Mouse (Mus musculus) spleen, adult 2 months (tissue): ENCODE results near the gene Vmn1r198. TPM values are rescaled to one million over a fixed set of nuclear protein-coding genes. Genes with fewer than 3 reads are reported as not detected.
"Not testable (repeated sequence)": the region's sequence is repeated elsewhere in the genome, so short reads cannot be mapped to it uniquely, and the experiment has no call there.

Experiments
- DNase-seq, 2 experiments: peaks; one replicate each; pipeline versions ENCODE4 v3.0.0 to v3.0.0-alpha.2; 2012 to 2021; ENCODE audit warnings: low spot score in 2 of 2, low read depth in 1 of 2
- H3K27ac ChIP-seq: fragments of 200-500 bp; 2 replicates; pipeline ENCODE4 v1.5.1; 2012; ENCODE audit warnings: low read length, inconsistent platforms; ENCODE audit not compliant: insufficient read depth
- H3K27me3 ChIP-seq: fragments of 200-500 bp; 2 replicates; pipeline ENCODE4 v1.6.1; 2012; ENCODE audit warnings: mild to moderate bottlenecking, moderate library complexity, low read length, inconsistent platforms; ENCODE audit not compliant: control insufficient read depth, insufficient read depth
- H3K36me3 ChIP-seq: fragments of 200-500 bp; 2 replicates; pipeline ENCODE4 v1.6.1; 2012; ENCODE audit warnings: mild to moderate bottlenecking, low read length, inconsistent platforms; ENCODE audit not compliant: control insufficient read depth, insufficient read depth
- H3K4me1 ChIP-seq: fragments of 200-500 bp; 2 replicates; pipeline ENCODE4 v1.6.1; 2011; ENCODE audit warnings: inconsistent platforms; ENCODE audit not compliant: control insufficient read depth, insufficient read depth, insufficient read length
- H3K4me3 ChIP-seq: fragments of 200-500 bp; 2 replicates; pipeline ENCODE4 v1.5.1; 2011; ENCODE audit warnings: mild to moderate bottlenecking, inconsistent platforms; ENCODE audit not compliant: insufficient read depth, insufficient read length; ENCODE audit errors: extremely low read depth
- CTCF ChIP-seq: fragments of 200-500 bp; IDR thresholded peaks from 2 replicates; pipeline ENCODE4 v1.5.1; 2011; ENCODE audit warnings: mild to moderate bottlenecking, inconsistent platforms; ENCODE audit not compliant: insufficient read depth, insufficient read length, insufficient replicate concordance; ENCODE audit errors: extremely low read depth
- POLR2A ChIP-seq: fragments of 200-500 bp; IDR thresholded peaks from 2 replicates; pipeline ENCODE4 v1.6.1; 2011; ENCODE audit warnings: low read depth, low read length, inconsistent platforms
- WGBS: fragments of 180-500 bp; shearing (Covaris S2); methylation state at CpG from one replicate; pipeline ENCODE4 v1.1.7; 2018; 5-methylcytosine and 5-hydroxymethylcytosine counted together
- polyA plus RNA-seq: library from polyadenylated mRNA; depleted of rRNA; stranded (reverse); fragments of >200 nt; gene quantifications from 2 replicates; pipeline ENCODE4 v1.2.3, GENCODE M21; 2012; rRNA removed

Gene Vmn1r198
- polyA plus RNA-seq, result not detected in 2 replicates

DNA sequence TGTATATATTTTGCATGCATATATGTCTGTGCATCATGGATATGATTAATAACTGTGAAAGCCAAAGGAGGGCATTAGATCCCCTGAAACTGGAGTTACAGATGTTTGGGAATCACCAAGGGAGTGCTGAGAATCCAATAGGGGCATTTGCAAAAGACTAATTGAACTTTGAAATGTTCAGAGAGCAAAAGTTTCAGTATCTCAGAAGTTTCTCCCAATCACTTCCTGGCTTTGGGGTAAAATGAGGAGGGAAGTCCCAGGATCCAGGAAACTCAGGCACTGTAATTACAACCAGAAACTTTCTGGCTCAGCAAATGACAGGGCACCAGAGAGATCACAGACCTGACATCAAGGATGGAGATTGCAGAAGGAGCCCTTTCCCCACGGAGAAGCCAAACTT is at the start of gene Vmn1r198:
TSS of gene Vmn1r198 (plus strand) at position 301 of the 400 bp plus-strand sequence.
- 13% methylated on average over 1 of the region's 1 CpGs for WGBS
- no peak within 1 kb of the TSS for H3K4me3 ChIP-seq
- H3K27ac ChIP-seq, result no peak within 1 kb of the TSS
- H3K27me3 ChIP-seq, result no peaks in the 10 kb centered on the region
- TF ChIP-seq CTCF, result no peak
- no peak for TF ChIP-seq POLR2A
- no peaks in the 10 kb centered on the region for H3K36me3 ChIP-seq
- H3K4me1 ChIP-seq, result no peaks in the 10 kb centered on the region
- DNase-seq, result no peak

DNA sequence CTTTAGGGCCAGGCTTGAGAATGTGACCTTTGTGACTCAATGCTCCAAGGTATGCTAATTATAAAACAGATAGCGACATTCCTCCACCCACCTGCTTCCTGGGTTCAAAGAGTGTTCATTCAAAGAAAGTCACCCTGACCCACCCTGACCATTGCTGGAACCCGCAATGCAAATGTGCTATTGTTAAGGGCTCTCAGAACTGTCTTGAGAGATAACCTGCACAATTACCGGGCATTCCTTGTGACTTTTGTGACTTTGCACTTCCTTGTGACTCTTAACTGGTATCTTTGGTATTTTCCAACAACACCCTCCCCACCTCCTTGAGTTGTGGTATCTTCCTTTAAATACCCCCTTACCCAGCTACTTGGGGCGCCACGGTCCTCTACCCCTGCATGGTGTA is 42.1 kb upstream of the Vmn1r198 start:
- not testable (repeated sequence) for H3K4me1 ChIP-seq, DNase-seq
- WGBS, result 86% methylated on average over 5 of the region's 5 CpGs

DNA sequence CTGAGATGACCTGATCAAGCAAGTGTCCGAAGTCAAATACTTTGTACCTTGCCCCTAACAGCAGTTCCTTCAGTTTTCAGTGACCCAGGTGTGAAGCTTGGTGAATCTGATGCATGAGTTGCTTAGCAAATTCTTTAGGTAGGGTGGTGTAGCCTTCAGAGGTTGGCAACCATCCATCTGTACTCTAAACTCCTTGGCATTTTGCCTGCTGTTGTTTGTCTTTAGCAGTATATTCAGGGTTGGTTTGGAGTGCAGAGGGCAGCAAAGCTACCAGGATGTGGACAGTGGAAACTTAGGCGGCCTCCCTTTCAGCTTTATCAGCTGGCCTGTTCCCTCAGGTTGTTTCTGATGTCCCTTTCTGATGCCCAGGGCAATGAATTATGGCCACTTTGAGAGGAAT is 34.8 kb upstream of the Vmn1r198 start:
- TF ChIP-seq POLR2A (no peak), CTCF (no peak)
- no peak overlapping the region for H3K4me3 ChIP-seq
- no peak overlapping the region for H3K27ac ChIP-seq
- H3K36me3 ChIP-seq, result no peaks in the 10 kb centered on the region
- no peak for DNase-seq
- no peaks in the 10 kb centered on the region for H3K27me3 ChIP-seq
- no peaks in the 10 kb centered on the region for H3K4me1 ChIP-seq
- 86% methylated on average over 2 of the region's 2 CpGs for WGBS

More for the DNA sequence above, 42.1 kb upstream of the Vmn1r198 start:
- not testable (repeated sequence) for H3K4me3 ChIP-seq, H3K27me3 ChIP-seq, H3K27ac ChIP-seq, H3K36me3 ChIP-seq

DNA sequence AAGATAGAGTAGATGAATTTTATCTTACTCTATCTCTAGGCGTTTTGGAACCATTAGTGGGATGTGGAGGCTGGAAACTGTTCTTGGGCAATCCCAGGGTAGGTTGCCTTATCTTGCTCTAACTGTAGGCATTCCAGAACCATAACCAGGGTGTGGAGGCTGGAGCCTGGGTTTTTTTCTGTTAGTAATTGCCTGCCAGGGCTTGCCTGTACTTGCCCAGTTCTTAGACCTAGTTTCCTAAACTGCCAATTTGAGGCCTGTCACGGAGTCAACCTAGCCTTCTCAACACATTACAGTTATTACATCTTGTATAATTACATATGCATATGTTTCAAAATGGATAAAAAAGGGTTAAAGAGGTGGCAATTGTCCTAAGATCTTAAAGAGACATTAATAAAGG is 32.8 kb upstream of the Vmn1r198 start:
- no peaks in the 10 kb centered on the region for H3K4me1 ChIP-seq
- no peak overlapping the region for H3K27ac ChIP-seq
- WGBS, result 83% methylated on average over 2 of the region's 2 CpGs
- no peak for TF ChIP-seq POLR2A
- no peak for TF ChIP-seq CTCF
- H3K27me3 ChIP-seq, result no peaks in the 10 kb centered on the region
- no peak for DNase-seq
- no peaks in the 10 kb centered on the region for H3K36me3 ChIP-seq
- no peak overlapping the region for H3K4me3 ChIP-seq

DNA sequence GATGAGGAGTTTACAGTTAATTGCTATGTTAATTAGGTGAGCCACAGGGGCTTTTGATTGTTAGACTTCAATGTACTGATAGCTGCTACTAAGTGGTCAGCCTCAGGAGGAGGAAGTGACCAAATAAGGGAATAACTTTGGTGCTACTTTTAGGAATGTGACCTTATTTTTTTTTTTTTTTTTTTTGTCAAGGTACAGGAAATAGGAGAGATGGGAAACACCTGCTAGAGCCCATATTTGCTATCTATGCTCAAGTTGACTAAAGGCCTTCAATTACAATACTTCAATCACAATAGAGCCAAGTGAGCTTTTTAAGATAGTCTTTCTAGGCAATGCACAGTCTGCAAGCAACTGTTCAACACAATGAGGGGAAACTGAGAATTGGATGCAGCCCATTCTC is 30.1 kb upstream of the Vmn1r198 start:
- Histone ChIP-seq H3K36me3 (no peaks in the 10 kb centered on the region), H3K27ac (no peak overlapping the region), H3K4me3 (no peak overlapping the region), H3K27me3 (no peaks in the 10 kb centered on the region), H3K4me1 (no peaks in the 10 kb centered on the region)
- DNase-seq, result no peak
- no peak for TF ChIP-seq POLR2A
- TF ChIP-seq CTCF, result no peak

DNA sequence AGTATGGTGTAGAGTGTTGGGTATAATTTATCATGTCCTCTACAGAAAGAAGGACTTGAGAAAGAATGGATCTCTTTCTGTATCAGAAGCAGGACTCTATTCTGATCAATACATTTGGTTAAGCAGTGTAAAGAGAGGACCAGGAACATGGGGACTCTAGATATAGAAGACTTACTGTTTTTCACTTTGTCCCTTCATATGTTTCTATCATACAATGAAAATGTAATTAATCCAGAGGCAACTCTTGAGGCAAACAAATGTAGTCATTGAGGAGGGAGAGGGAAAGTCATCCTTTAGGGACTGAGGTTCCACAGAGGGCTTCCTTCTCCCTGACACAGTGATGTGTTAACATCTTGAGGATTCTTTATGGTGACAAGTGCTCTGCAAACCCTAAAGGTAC is 25.9 kb upstream of the Vmn1r198 start, which contains the start of gene Vmn1r197:
TSS of gene Vmn1r197 (plus strand) at position 301 of the 400 bp plus-strand sequence.
- TF ChIP-seq CTCF (no peak), POLR2A (no peak)
- Histone ChIP-seq H3K27ac (no peak within 1 kb of the TSS), H3K36me3 (no peaks in the 10 kb centered on the region), H3K4me1 (no peaks in the 10 kb centered on the region), H3K4me3 (no peak within 1 kb of the TSS), H3K27me3 (no peaks in the 10 kb centered on the region)
- no peak for DNase-seq

DNA sequence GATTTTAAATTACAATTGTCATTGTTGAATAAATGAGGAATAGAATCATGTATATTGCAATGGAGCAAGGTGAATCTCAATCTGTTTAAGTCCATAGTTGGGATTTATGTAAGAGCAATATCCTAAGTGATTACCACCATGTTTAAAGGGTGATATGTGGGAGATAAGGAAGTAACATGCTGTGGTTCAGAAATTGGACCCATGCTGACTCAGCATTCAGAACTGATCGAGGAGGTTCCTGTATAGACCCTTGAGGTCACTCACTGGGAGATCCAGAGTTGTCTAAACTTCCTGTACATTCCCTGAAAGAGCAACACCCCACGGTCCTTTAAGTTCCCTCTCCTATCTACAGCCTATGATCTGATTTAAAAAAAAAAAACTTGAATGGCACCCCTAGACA is 16.9 kb upstream of the Vmn1r198 start:
- no peak overlapping the region for H3K27ac ChIP-seq
- H3K36me3 ChIP-seq, result no peaks in the 10 kb centered on the region
- DNase-seq, result no peak
- no peak overlapping the region for H3K4me3 ChIP-seq
- TF ChIP-seq CTCF (no peak), POLR2A (no peak)
- WGBS, result 44% methylated on average over 2 of the region's 2 CpGs
- H3K4me1 ChIP-seq, result no peaks in the 10 kb centered on the region
- no peaks in the 10 kb centered on the region for H3K27me3 ChIP-seq
